Mouse (Mus musculus) neural tube, embryonic 13.5 days (tissue): ENCODE measurements around the gene Zmym4. TPM values are rescaled to one million over a fixed set of nuclear protein-coding genes. Genes with fewer than 3 reads are reported as not detected.

ENCODE experiments used
- ATAC-seq: fragments of 200-750 bp; cut with Nextera tagmentation; 2 replicates; pipeline ENCODE4 v1.8.0; 2017; ENCODE audit warnings: low read depth, mild to moderate bottlenecking, moderate TSS enrichment, moderate library complexity
- H3K27ac ChIP-seq: fragments of 300-500 bp; sonication (generic); replicated peaks from 2 replicates; pipeline ENCODE4 v1.5.1; 2015; ENCODE audit warnings: moderate library complexity, mild to moderate bottlenecking, inconsistent platforms
- H3K27me3 ChIP-seq: fragments of 300-500 bp; sonication (generic); 2 replicates; pipeline ENCODE4 v1.6.1; 2015; ENCODE audit warnings: mild to moderate bottlenecking, inconsistent platforms
- H3K36me3 ChIP-seq: fragments of 300-500 bp; sonication (generic); 2 replicates; pipeline ENCODE4 v1.6.1; 2015; ENCODE audit warnings: mild to moderate bottlenecking, inconsistent platforms
- H3K4me1 ChIP-seq: fragments of 300-500 bp; sonication (generic); replicated peaks from 2 replicates; pipeline ENCODE4 v1.6.1; 2015; ENCODE audit warnings: inconsistent platforms
- H3K4me2 ChIP-seq: fragments of 300-500 bp; sonication (generic); 2 replicates; pipeline ENCODE4 v1.6.1; 2015; ENCODE audit warnings: inconsistent platforms, mild to moderate bottlenecking, moderate library complexity
- H3K4me3 ChIP-seq: fragments of 300-500 bp; sonication (generic); 2 replicates; pipeline ENCODE4 v1.5.1; 2015; ENCODE audit warnings: mild to moderate bottlenecking, inconsistent platforms
- H3K9ac ChIP-seq: fragments of 300-500 bp; sonication (generic); 2 replicates; pipeline ENCODE4 v1.6.1; 2015; ENCODE audit warnings: moderate library complexity, mild to moderate bottlenecking, inconsistent platforms
- H3K9me3 ChIP-seq: fragments of 300-500 bp; sonication (generic); 2 replicates; pipeline ENCODE4 v1.6.1; 2016; ENCODE audit warnings: inconsistent platforms
- WGBS: fragments of 180-500 bp; shearing (Covaris S2); methylation state at CpG from one replicate; pipeline ENCODE4 v1.1.7; 2015; 5-methylcytosine and 5-hydroxymethylcytosine counted together
- polyA plus RNA-seq: library from polyadenylated mRNA; unstranded; fragments of >200 nt; fragmentation: Nextera tagmentation; extraction: Ambion mirVana; gene quantifications from 2 replicates; pipeline ENCODE4 v1.2.1, GENCODE M21; 2015

Gene Zmym4
- polyA plus RNA-seq, 1 experiment from 2014 or later: 26.7 TPM

- Histone ChIP-seq H3K36me3 (peaks cover 62% of the 10 kb centered on the region), H3K9me3 (no peaks in the 10 kb centered on the region), H3K4me2 (no peak overlapping the region), H3K9ac (no peak overlapping the region), H3K4me1 (no peaks in the 10 kb centered on the region), H3K27ac (no peak overlapping the region), H3K27me3 (no peaks in the 10 kb centered on the region), H3K4me3 (no peak overlapping the region)
- 55% methylated on average over 1 of the region's 1 CpGs for whole genome bisulfite sequencing
- ATAC-seq: no peak
Measured at GRCm38 (mm10) chr4:126885953-126886352, 82.0 kb downstream of the Zmym4 start.

- Histone ChIP-seq H3K27ac (no peak overlapping the region), H3K4me2 (no peak overlapping the region), H3K9ac (no peak overlapping the region), H3K4me1 (no peaks in the 10 kb centered on the region), H3K4me3 (no peak overlapping the region), H3K9me3 (no peaks in the 10 kb centered on the region), H3K27me3 (no peaks in the 10 kb centered on the region), H3K36me3 (peaks cover 59% of the 10 kb centered on the region)
- no peak for ATAC-seq
- WGBS: 97% methylated on average over 5 of the region's 5 CpGs
Measured at GRCm38 (mm10) chr4:126883602-126884001, 84.3 kb downstream of the Zmym4 start.

- Histone ChIP-seq H3K9me3 (no peaks in the 10 kb centered on the region), H3K36me3 (peaks cover 72% of the 10 kb centered on the region), H3K27me3 (no peaks in the 10 kb centered on the region), H3K27ac (no peak overlapping the region), H3K9ac (no peak overlapping the region), H3K4me3 (no peak overlapping the region), H3K4me2 (no peak overlapping the region), H3K4me1 (no peaks in the 10 kb centered on the region)
- 65% methylated on average over 5 of the region's 5 CpGs for WGBS
- ATAC-seq: no peak
Measured at GRCm38 (mm10) chr4:126879560-126880275, 88.2 kb downstream of the Zmym4 start.

GRCm38 (mm10) chr4:126872717-126873116 is 95.2 kb downstream of the Zmym4 start:
- Histone ChIP-seq H3K4me1 (no peaks in the 10 kb centered on the region), H3K9me3 (no peaks in the 10 kb centered on the region), H3K4me2 (no peak overlapping the region), H3K9ac (no peak overlapping the region), H3K36me3 (peaks cover 70% of the 10 kb centered on the region), H3K27me3 (no peaks in the 10 kb centered on the region), H3K27ac (no peak overlapping the region), H3K4me3 (no peak overlapping the region)
- 71% methylated on average over 7 of the region's 7 CpGs for WGBS
- ATAC-seq: no peak

- Histone ChIP-seq H3K27ac (no peak overlapping the region), H3K4me1 (no peaks in the 10 kb centered on the region), H3K4me2 (no peak overlapping the region), H3K4me3 (no peak overlapping the region), H3K9me3 (no peaks in the 10 kb centered on the region), H3K9ac (no peak overlapping the region), H3K36me3 (peaks cover 73% of the 10 kb centered on the region), H3K27me3 (no peaks in the 10 kb centered on the region)
- 93% methylated on average over 12 of the region's 12 CpGs for WGBS
- ATAC-seq: no peak
Measured at GRCm38 (mm10) chr4:126868699-126869098, 99.2 kb downstream of the Zmym4 start.

GRCm38 (mm10) chr4:126861514-126862266 is 106.2 kb downstream of the Zmym4 start:
- no peak for ATAC-seq
- H3K27me3 ChIP-seq: no peaks in the 10 kb centered on the region
- no peak overlapping the region for H3K27ac ChIP-seq
- H3K4me2 ChIP-seq: no peak overlapping the region
- no peak overlapping the region for H3K9ac ChIP-seq
- H3K4me3 ChIP-seq: no peak overlapping the region
- no peaks in the 10 kb centered on the region for H3K9me3 ChIP-seq
- peaks cover 75% of the 10 kb centered on the region for H3K36me3 ChIP-seq
- H3K4me1 ChIP-seq: no peaks in the 10 kb centered on the region
- WGBS: 88% methylated on average over 11 of the region's 11 CpGs

- H3K9me3 ChIP-seq: no peaks in the 10 kb centered on the region
- ATAC-seq: peak; percentile 63
- WGBS: 91% methylated on average over 9 of the region's 9 CpGs
Measured at GRCm38 (mm10) chr4:126860268-126860986, 107.5 kb downstream of the Zmym4 start.

GRCm38 (mm10) chr4:126852971-126853370 is 115.0 kb downstream of the Zmym4 start:
- no peak overlapping the region for H3K4me3 ChIP-seq
- no peak for ATAC-seq
- WGBS: 70% methylated on average over 11 of the region's 11 CpGs
- H3K27me3 ChIP-seq: no peaks in the 10 kb centered on the region
- peaks cover 70% of the 10 kb centered on the region for H3K36me3 ChIP-seq
- no peak overlapping the region for H3K9ac ChIP-seq
- no peak overlapping the region for H3K4me2 ChIP-seq
- no peak overlapping the region for H3K27ac ChIP-seq
- H3K4me1 ChIP-seq: no peaks in the 10 kb centered on the region
- no peaks in the 10 kb centered on the region for H3K9me3 ChIP-seq

More at GRCm38 (mm10) chr4:126860268-126860986, 107.5 kb downstream of the Zmym4 start:
- Histone ChIP-seq H3K36me3 (peaks cover 70% of the 10 kb centered on the region), H3K27ac (no peak overlapping the region), H3K27me3 (no peaks in the 10 kb centered on the region), H3K4me1 (no peaks in the 10 kb centered on the region), H3K4me3 (no peak overlapping the region), H3K4me2 (no peak overlapping the region), H3K9ac (no peak overlapping the region)

- H3K36me3 ChIP-seq: peaks cover 85% of the 10 kb centered on the region
- H3K9me3 ChIP-seq: no peaks in the 10 kb centered on the region
- H3K4me1 ChIP-seq: no peaks in the 10 kb centered on the region
- H3K4me2 ChIP-seq: no peak overlapping the region
- 67% methylated on average over 4 of the region's 4 CpGs for WGBS
- H3K4me3 ChIP-seq: no peak overlapping the region
- no peaks in the 10 kb centered on the region for H3K27me3 ChIP-seq
- no peak for ATAC-seq
- no peak overlapping the region for H3K27ac ChIP-seq
- H3K9ac ChIP-seq: peak overlapping the region; percentile 12; the same call in 1 of the 2 replicates
Measured at GRCm38 (mm10) chr4:126850778-126851080, 117.2 kb downstream of the Zmym4 start.

GRCm38 (mm10) chr4:126850019-126850777 is 117.7 kb downstream of the Zmym4 start:
- H3K27ac ChIP-seq: no peak overlapping the region
- H3K9me3 ChIP-seq: no peaks in the 10 kb centered on the region
- no peak overlapping the region for H3K4me3 ChIP-seq
- H3K27me3 ChIP-seq: no peaks in the 10 kb centered on the region
- H3K4me2 ChIP-seq: no peak overlapping the region
- H3K4me1 ChIP-seq: no peaks in the 10 kb centered on the region
- peaks cover 87% of the 10 kb centered on the region for H3K36me3 ChIP-seq
- H3K9ac ChIP-seq: peak overlapping the region; percentile 12; the same call in 1 of the 2 replicates
- ATAC-seq: no peak
- 79% methylated on average over 7 of the region's 7 CpGs for whole genome bisulfite sequencing

- no peaks in the 10 kb centered on the region for H3K4me1 ChIP-seq
- no peak overlapping the region for H3K4me3 ChIP-seq
- peaks cover 84% of the 10 kb centered on the region for H3K36me3 ChIP-seq
- no peaks in the 10 kb centered on the region for H3K27me3 ChIP-seq
- no peaks in the 10 kb centered on the region for H3K9me3 ChIP-seq
- no peak overlapping the region for H3K4me2 ChIP-seq
- no peak for ATAC-seq
- no peak overlapping the region for H3K27ac ChIP-seq
- WGBS: 68% methylated on average over 7 of the region's 7 CpGs
- H3K9ac ChIP-seq: no peak overlapping the region
Measured at GRCm38 (mm10) chr4:126846971-126847370, 121.0 kb downstream of the Zmym4 start.

- Histone ChIP-seq H3K4me1 (no peaks in the 10 kb centered on the region), H3K4me2 (no peak overlapping the region), H3K4me3 (no peak overlapping the region), H3K9ac (no peak overlapping the region), H3K27ac (no peak overlapping the region), H3K27me3 (no peaks in the 10 kb centered on the region), H3K36me3 (peaks cover 86% of the 10 kb centered on the region), H3K9me3 (no peaks in the 10 kb centered on the region)
- 79% methylated on average over 4 of the region's 4 CpGs for WGBS
- no peak for ATAC-seq
Measured at GRCm38 (mm10) chr4:126845664-126846063, 122.3 kb downstream of the Zmym4 start.
